Mouse (Mus musculus) forebrain, embryonic 11.5 days (tissue): ENCODE results near the gene Bsnd. TPM values are rescaled to one million over a fixed set of nuclear protein-coding genes. Genes with fewer than 3 reads are reported as not detected.

ENCODE experiments used
- ATAC-seq: fragments of 200-750 bp; cut with Nextera tagmentation; replicated peaks from 2 replicates; pipeline ENCODE4 v1.8.0; 2017; ENCODE audit warnings: moderate TSS enrichment; ENCODE audit not compliant: low FRiP score
- DNase-seq: peaks from one replicate; pipeline ENCODE4 v3.0.0-alpha.2; 2017; ENCODE audit warnings: low spot score
- H3K27ac ChIP-seq: fragments of 300-500 bp; sonication (generic); 2 replicates; pipeline ENCODE4 v1.5.1; 2014; ENCODE audit warnings: low read depth, low read length
- H3K27me3 ChIP-seq: fragments of 300-500 bp; sonication (generic); 2 replicates; pipeline ENCODE4 v1.6.1; 2014; ENCODE audit warnings: mild to moderate bottlenecking, low read length, mixed read lengths; ENCODE audit not compliant: control insufficient read depth, insufficient read depth
- H3K36me3 ChIP-seq: fragments of 300-500 bp; sonication (generic); 2 replicates; pipeline ENCODE4 v1.6.1; 2014; ENCODE audit warnings: mild to moderate bottlenecking, low read length, moderate library complexity, mixed read lengths; ENCODE audit not compliant: control insufficient read depth, insufficient read depth
- H3K4me1 ChIP-seq: fragments of 300-500 bp; sonication (generic); replicated peaks from 2 replicates; pipeline ENCODE4 v1.6.1; 2014; ENCODE audit warnings: low read length, mixed read lengths; ENCODE audit not compliant: control insufficient read depth, insufficient read depth
- H3K4me2 ChIP-seq: fragments of 300-500 bp; sonication (generic); 2 replicates; pipeline ENCODE4 v1.6.1; 2014; ENCODE audit warnings: low read depth, mild to moderate bottlenecking, low read length, moderate library complexity, mixed read lengths; ENCODE audit not compliant: severe bottlenecking
- H3K4me3 ChIP-seq: fragments of 300-500 bp; sonication (generic); 2 replicates; pipeline ENCODE4 v1.5.1; 2014; ENCODE audit warnings: low read depth, low read length
- H3K9ac ChIP-seq: fragments of 300-500 bp; sonication (generic); 2 replicates; pipeline ENCODE4 v1.6.1; 2014; ENCODE audit warnings: low read length
- H3K9me3 ChIP-seq: fragments of 300-500 bp; sonication (generic); 2 replicates; pipeline ENCODE4 v1.6.1; 2016; ENCODE audit warnings: low read length, mixed read lengths; ENCODE audit not compliant: control insufficient read depth
- WGBS: fragments of 180-500 bp; shearing (Covaris S2); extraction: QIAGEN DNeasy Blood & Tissue Kit; methylation state at CpG from one replicate; pipeline ENCODE4 v1.1.7; 2014; 5-methylcytosine and 5-hydroxymethylcytosine counted together
- polyA plus RNA-seq: library from polyadenylated mRNA; unstranded; fragments of >200 nt; fragmentation: Nextera tagmentation; extraction: Ambion mirVana; gene quantifications from 2 replicates; pipeline ENCODE4 v1.2.1, GENCODE M21; 2014

Bsnd gene
- not detected in 2 replicates for polyA plus RNA-seq

GRCm38 (mm10) chr4:106492116-106492515 is at the start of gene Bsnd:
Gene Bsnd, minus strand, starts transcription at chr4:106492283.
- H3K27me3 ChIP-seq = no peaks in the 10 kb centered on the region
- 66% methylated on average over 3 of the region's 3 CpGs for WGBS
- no peak within 1 kb of the TSS for H3K4me2 ChIP-seq
- H3K9ac ChIP-seq = no peak within 1 kb of the TSS
- DNase-seq (no peak), ATAC-seq (no peak)
- no peak within 1 kb of the TSS for H3K27ac ChIP-seq
- no peaks in the 10 kb centered on the region for H3K36me3 ChIP-seq
- peaks cover 2% of the 10 kb centered on the region; the same call in 1 of the 2 replicates for H3K4me1 ChIP-seq
- no peak within 1 kb of the TSS for H3K4me3 ChIP-seq
- no peaks in the 10 kb centered on the region for H3K9me3 ChIP-seq

DNA sequence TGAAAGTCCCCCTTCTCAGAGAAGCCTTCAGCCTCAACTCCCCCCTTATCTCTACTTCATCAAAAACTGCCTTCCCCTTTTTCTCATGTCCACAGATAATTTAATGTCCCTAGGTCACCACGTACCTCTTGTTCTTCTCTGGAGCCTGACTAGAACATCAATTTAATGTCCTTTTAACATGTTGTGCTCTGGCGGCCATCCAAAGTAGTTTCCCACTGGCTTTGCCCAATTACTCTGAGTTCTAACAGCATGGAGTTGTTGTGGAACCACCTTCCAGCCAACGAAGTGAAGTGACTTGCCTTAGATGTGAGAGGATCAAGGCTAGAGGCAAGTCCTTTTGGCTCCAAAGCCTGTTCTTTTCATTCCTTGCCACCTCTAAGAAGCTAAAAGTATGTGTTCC is 49.4 kb upstream of the Bsnd start:
- Histone ChIP-seq H3K9me3 (no peaks in the 10 kb centered on the region), H3K4me2 (no peak overlapping the region), H3K4me3 (no peak overlapping the region), H3K27me3 (no peaks in the 10 kb centered on the region), H3K27ac (no peak overlapping the region), H3K9ac (no peak overlapping the region), H3K36me3 (no peaks in the 10 kb centered on the region), H3K4me1 (no peaks in the 10 kb centered on the region)
- ATAC-seq = no peak
- no peak for DNase-seq
- 77% methylated on average over 3 of the region's 3 CpGs for WGBS

DNA sequence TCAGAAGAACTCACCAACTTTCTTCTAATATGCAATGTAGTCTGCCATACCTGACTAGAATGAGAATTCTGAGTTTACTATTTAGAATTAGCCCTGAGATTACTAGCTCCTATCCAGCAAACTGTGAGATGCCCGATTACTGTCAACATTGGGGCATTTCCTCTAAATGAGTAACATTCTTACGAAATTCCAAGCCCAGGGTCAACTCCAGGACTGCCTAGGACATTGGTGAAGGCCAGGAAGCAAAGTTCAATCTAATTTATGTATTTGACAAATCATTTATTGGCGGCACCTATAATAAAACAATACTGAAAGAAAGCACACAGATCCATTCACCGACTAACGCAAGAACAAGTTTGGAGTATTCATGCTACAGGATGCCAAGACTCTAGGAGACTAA is 47.7 kb upstream of the Bsnd start:
- no peak for ATAC-seq
- no peaks in the 10 kb centered on the region for H3K4me1 ChIP-seq
- no peak overlapping the region for H3K9ac ChIP-seq
- H3K27me3 ChIP-seq = no peaks in the 10 kb centered on the region
- H3K36me3 ChIP-seq = no peaks in the 10 kb centered on the region
- no peak overlapping the region for H3K27ac ChIP-seq
- no peak overlapping the region for H3K4me3 ChIP-seq
- 87% methylated on average over 5 of the region's 5 CpGs for whole genome bisulfite sequencing
- no peak overlapping the region for H3K4me2 ChIP-seq
- no peaks in the 10 kb centered on the region for H3K9me3 ChIP-seq
- no peak for DNase-seq

DNA sequence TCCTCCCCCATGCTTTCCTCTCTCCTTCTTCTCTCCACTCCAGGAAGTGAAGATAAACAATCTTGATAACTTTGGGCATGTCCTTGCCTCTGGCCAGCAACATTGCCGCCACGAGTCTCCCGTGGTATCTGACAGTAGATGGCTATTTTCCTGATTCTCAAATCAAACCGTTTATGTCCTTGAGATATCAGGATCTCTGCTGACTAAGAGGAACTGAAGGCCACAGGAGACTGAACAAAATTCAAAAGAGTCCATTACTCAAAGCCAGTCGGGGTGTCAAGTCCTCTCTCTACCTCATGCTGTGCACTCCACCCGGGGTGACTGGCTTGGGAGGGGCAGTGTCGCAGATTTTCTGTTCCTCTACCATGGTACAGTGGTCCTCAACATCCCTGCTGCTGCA is 42.2 kb upstream of the Bsnd start:
- H3K4me3 ChIP-seq = no peak overlapping the region
- H3K27ac ChIP-seq = no peak overlapping the region
- no peaks in the 10 kb centered on the region for H3K36me3 ChIP-seq
- ATAC-seq (no peak), DNase-seq (no peak)
- H3K4me2 ChIP-seq = no peak overlapping the region
- no peak overlapping the region for H3K9ac ChIP-seq
- H3K27me3 ChIP-seq = no peaks in the 10 kb centered on the region
- H3K9me3 ChIP-seq = no peaks in the 10 kb centered on the region
- H3K4me1 ChIP-seq = 0 out of 2 replicates have a peak, but pooled peaks cover 2% of the 10 kb centered on the region
- WGBS = 80% methylated on average over 7 of the region's 7 CpGs

- 68% methylated on average over 7 of the region's 7 CpGs for WGBS
- H3K4me3 ChIP-seq = no peak overlapping the region
- H3K9ac ChIP-seq = no peak overlapping the region
- H3K27ac ChIP-seq = no peak overlapping the region
- ATAC-seq (no peak), DNase-seq (no peak)
- H3K4me1 ChIP-seq = 0 out of 2 replicates have a peak, but pooled peaks cover 2% of the 10 kb centered on the region
- no peaks in the 10 kb centered on the region for H3K36me3 ChIP-seq
- no peak overlapping the region for H3K4me2 ChIP-seq
- no peaks in the 10 kb centered on the region for H3K9me3 ChIP-seq
- no peaks in the 10 kb centered on the region for H3K27me3 ChIP-seq
These were observed 41.5 kb upstream of the Bsnd start for GRCm38 (mm10) chr4:106533421-106534080.

- H3K9me3 ChIP-seq = no peaks in the 10 kb centered on the region
- H3K4me2 ChIP-seq = no peak overlapping the region
- ATAC-seq (peak; percentile 42), DNase-seq (no peak)
- no peak overlapping the region for H3K27ac ChIP-seq
- H3K36me3 ChIP-seq = no peaks in the 10 kb centered on the region
- H3K4me3 ChIP-seq = no peak overlapping the region
- 61% methylated on average over 9 of the region's 9 CpGs for WGBS
- H3K4me1 ChIP-seq = 0 out of 2 replicates have a peak, but pooled peaks cover 2% of the 10 kb centered on the region
- H3K9ac ChIP-seq = no peak overlapping the region
- no peaks in the 10 kb centered on the region for H3K27me3 ChIP-seq
These were observed 38.0 kb upstream of the Bsnd start for GRCm38 (mm10) chr4:106530113-106530482.

GRCm38 (mm10) chr4:106529375-106530112 is 37.5 kb upstream of the Bsnd start:
- H3K4me3 ChIP-seq = no peak overlapping the region
- no peaks in the 10 kb centered on the region for H3K27me3 ChIP-seq
- H3K4me1 ChIP-seq = 0 out of 2 replicates have a peak, but pooled peaks cover 2% of the 10 kb centered on the region
- ATAC-seq (peak; percentile 89), DNase-seq (peak; percentile 94)
- H3K36me3 ChIP-seq = no peaks in the 10 kb centered on the region
- H3K9ac ChIP-seq = no peak overlapping the region; the same call in 1 of the 2 replicates
- WGBS = 18% methylated on average over 17 of the region's 17 CpGs
- no peak overlapping the region for H3K27ac ChIP-seq
- H3K4me2 ChIP-seq = no peak overlapping the region
- no peaks in the 10 kb centered on the region for H3K9me3 ChIP-seq

DNA sequence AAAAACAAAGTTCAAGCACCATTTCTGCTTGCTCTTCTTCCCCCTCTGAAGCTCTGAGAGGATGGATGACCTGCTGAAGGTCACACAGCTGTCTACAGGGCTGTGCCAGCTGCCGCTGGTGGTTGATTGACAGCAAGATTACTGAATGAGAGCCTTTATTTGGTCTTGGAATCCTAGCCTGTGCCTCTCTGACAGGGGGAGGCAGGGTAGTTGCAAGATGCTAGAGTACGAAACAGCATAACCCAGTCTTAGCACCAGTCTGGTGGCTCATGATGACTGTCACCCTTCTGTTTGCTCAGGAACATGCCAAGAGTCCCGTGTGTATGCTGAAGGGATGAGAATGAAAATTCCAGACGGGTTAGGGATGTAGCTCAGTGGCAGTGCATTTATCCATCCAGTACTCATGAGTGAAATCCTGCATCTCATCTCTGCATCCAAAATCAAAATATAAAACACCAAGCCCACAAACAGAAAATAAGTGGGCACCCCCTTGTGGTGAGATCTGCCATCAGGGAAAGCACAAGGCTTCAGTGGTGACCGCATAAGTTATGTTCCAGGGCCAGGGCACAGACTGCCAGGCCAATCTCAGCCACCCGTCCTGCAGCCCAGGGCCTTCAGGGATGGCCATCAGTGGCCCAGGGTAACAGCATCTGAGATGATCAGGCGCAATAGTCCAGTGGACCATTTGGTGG is 35.9 kb upstream of the Bsnd start:
- Histone ChIP-seq H3K27ac (no peak overlapping the region), H3K36me3 (no peaks in the 10 kb centered on the region), H3K4me3 (no peak overlapping the region), H3K4me1 (0 out of 2 replicates have a peak, but pooled peaks cover 2% of the 10 kb centered on the region), H3K4me2 (no peak overlapping the region), H3K27me3 (no peaks in the 10 kb centered on the region), H3K9me3 (no peaks in the 10 kb centered on the region), H3K9ac (no peak overlapping the region)
- 79% methylated on average over 7 of the region's 7 CpGs for WGBS
- ATAC-seq = no peak
- no peak for DNase-seq
